Mouse (Mus musculus) CH12.LX (cell line): ENCODE results near the gene Babam1. TPM values are rescaled to one million over a fixed set of nuclear protein-coding genes. Genes with fewer than 3 reads are reported as not detected.

Experiments used
- DNase-seq: peaks from one replicate; pipeline ENCODE4 v3.0.0-alpha.2; 2013; ENCODE audit errors: extremely low read depth
- H3K27ac ChIP-seq: 2 replicates; pipeline ENCODE4 v1.5.1; 2012; ENCODE audit warnings: low read depth, mild to moderate bottlenecking, control low read depth, moderate library complexity; ENCODE audit not compliant: insufficient read depth
- H3K27me3 ChIP-seq: replicated peaks from 2 replicates; pipeline ENCODE3; 2012; ENCODE audit warnings: inconsistent platforms
- H3K36me3 ChIP-seq, 2 experiments: replicated peaks in 1 of 2; 2 replicates each; pipeline versions ENCODE3 to v1.6.1; 2012; ENCODE audit warnings: inconsistent platforms in 1 of 2, low read length in 1 of 2, mild to moderate bottlenecking in 1 of 2, mixed read lengths in 1 of 2, moderate library complexity in 1 of 2; ENCODE audit not compliant: control insufficient read depth in 1 of 2, insufficient read depth in 1 of 2
- H3K4me1 ChIP-seq, 2 experiments: 2 replicates each; pipeline ENCODE4 v1.6.1; 2012; ENCODE audit warnings: inconsistent platforms in 1 of 2, moderate library complexity in 1 of 2; ENCODE audit not compliant: insufficient read depth in 2 of 2, control insufficient read depth in 1 of 2
- H3K4me2 ChIP-seq: 2 replicates; pipeline ENCODE4 v1.6.1; 2012; ENCODE audit warnings: low read depth, mild to moderate bottlenecking, control low read depth; ENCODE audit not compliant: poor library complexity, insufficient read depth, severe bottlenecking
- H3K4me3 ChIP-seq, 3 experiments: fragments of 150-350 bp in 1 of 3; sonication (generic) in 1 of 3; replicated peaks in 1 of 3; 2 replicates each; pipeline versions ENCODE3 to v1.5.1; 2011 to 2012; ENCODE audit warnings: low read depth in 2 of 3, low read length in 2 of 3, mild to moderate bottlenecking in 2 of 3, moderate library complexity in 2 of 3, control low read depth in 1 of 3, improper control_type of control experiment in 1 of 3, inconsistent platforms in 1 of 3, mixed read lengths in 1 of 3; ENCODE audit not compliant: poor library complexity in 1 of 3
- H3K79me2 ChIP-seq: replicated peaks from 2 replicates; pipeline ENCODE4 v1.6.1; 2012; ENCODE audit warnings: mild to moderate bottlenecking, moderate library complexity; ENCODE audit not compliant: control insufficient read depth, poor library complexity, insufficient read depth, severe bottlenecking; ENCODE audit errors: extremely low read depth
- H3K9ac ChIP-seq: 2 replicates; pipeline ENCODE4 v1.6.1; 2012; ENCODE audit warnings: low read depth, mild to moderate bottlenecking, control low read depth, moderate library complexity; ENCODE audit not compliant: insufficient read depth
- H3K9me3 ChIP-seq: replicated peaks from 2 replicates; pipeline ENCODE3; 2012; ENCODE audit warnings: low read length, inconsistent platforms, mixed read lengths
- BHLHE40 ChIP-seq: IDR thresholded peaks from 2 replicates; pipeline ENCODE4 v1.6.1; 2011; ENCODE audit warnings: mild to moderate bottlenecking, low read depth, low read length, improper control_type of control experiment
- CHD1 ChIP-seq: IDR thresholded peaks from 2 replicates; pipeline ENCODE4 v1.6.1; 2012; ENCODE audit warnings: low read depth, low read length, improper control_type of control experiment, inconsistent platforms
- E2F4 ChIP-seq: IDR thresholded peaks from 2 replicates; pipeline ENCODE4 v1.6.1; 2011; ENCODE audit warnings: low read depth, low read length, improper control_type of control experiment; ENCODE audit not compliant: insufficient replicate concordance
- EP300 ChIP-seq: IDR thresholded peaks from 2 replicates; pipeline ENCODE4 v1.6.1; 2011; ENCODE audit warnings: low read length, improper control_type of control experiment
- ETS1 ChIP-seq: conservative IDR thresholded peaks from 2 replicates; pipeline ENCODE4 v1.6.1; 2012; ENCODE audit warnings: low read depth, mild to moderate bottlenecking, inconsistent platforms, low read length, improper control_type of control experiment, moderate library complexity
- HCFC1 ChIP-seq: IDR thresholded peaks from 2 replicates; pipeline ENCODE4 v1.6.1; 2012; ENCODE audit warnings: low read depth, mild to moderate bottlenecking, inconsistent platforms, low read length, improper control_type of control experiment
- IRF4 ChIP-seq: IDR thresholded peaks from 2 replicates; pipeline ENCODE4 v1.6.1; 2014; ENCODE audit warnings: low read depth, mild to moderate bottlenecking, inconsistent platforms, low read length, improper control_type of control experiment
- JUN ChIP-seq: IDR thresholded peaks from 2 replicates; pipeline ENCODE4 v1.6.1; 2011; ENCODE audit warnings: low read depth, mild to moderate bottlenecking, low read length, improper control_type of control experiment, moderate library complexity; ENCODE audit not compliant: insufficient read depth
- MAFK ChIP-seq: IDR thresholded peaks from 2 replicates; pipeline ENCODE4 v1.6.1; 2011; ENCODE audit warnings: low read length, improper control_type of control experiment; ENCODE audit not compliant: insufficient replicate concordance
- MEF2A ChIP-seq: IDR thresholded peaks from 2 replicates; pipeline ENCODE4 v1.6.1; 2014; ENCODE audit warnings: low read depth, mild to moderate bottlenecking, inconsistent platforms, low read length, improper control_type of control experiment, borderline replicate concordance
- MXI1 ChIP-seq: IDR thresholded peaks from 2 replicates; pipeline ENCODE4 v1.6.1; 2011; ENCODE audit warnings: mild to moderate bottlenecking, low read depth, low read length, improper control_type of control experiment
- MYC ChIP-seq: IDR thresholded peaks from 2 replicates; pipeline ENCODE4 v1.6.1; 2011; ENCODE audit warnings: low read depth, mild to moderate bottlenecking, improper control_type of control experiment, low read length
- NELFE ChIP-seq: IDR thresholded peaks from 2 replicates; pipeline ENCODE4 v1.6.1; 2011; ENCODE audit warnings: low read depth, low read length, improper control_type of control experiment
- NRF1 ChIP-seq: IDR thresholded peaks from 2 replicates; pipeline ENCODE4 v1.6.1; 2014; ENCODE audit warnings: low read depth, mild to moderate bottlenecking, inconsistent platforms, low read length, improper control_type of control experiment, moderate library complexity
- PAX5 ChIP-seq: IDR thresholded peaks from 2 replicates; pipeline ENCODE4 v1.6.1; 2012; ENCODE audit warnings: low read length, inconsistent platforms, mixed read lengths
- POLR2AphosphoS2 ChIP-seq: IDR thresholded peaks from 2 replicates; pipeline ENCODE4 v1.6.1; 2011; ENCODE audit warnings: low read depth, low read length, improper control_type of control experiment
- RCOR1 ChIP-seq: conservative IDR thresholded peaks from 2 replicates; pipeline ENCODE4 v1.6.1; 2012; ENCODE audit warnings: low read depth, mild to moderate bottlenecking, inconsistent platforms, low read length, improper control_type of control experiment
- SIN3A ChIP-seq: IDR thresholded peaks from 2 replicates; pipeline ENCODE4 v1.6.1; 2012; ENCODE audit warnings: low read length, improper control_type of control experiment, inconsistent platforms
- USF2 ChIP-seq: conservative IDR thresholded peaks from 2 replicates; pipeline ENCODE4 v1.6.1; 2011; ENCODE audit warnings: low read depth, low read length, improper control_type of control experiment
- ZC3H11A ChIP-seq: IDR thresholded peaks from 2 replicates; pipeline ENCODE4 v1.6.1; 2012; ENCODE audit warnings: low read depth, mild to moderate bottlenecking, inconsistent platforms, low read length, improper control_type of control experiment
- ZMIZ1 ChIP-seq: IDR thresholded peaks from 2 replicates; pipeline ENCODE4 v1.6.1; 2012; ENCODE audit warnings: low read depth, mild to moderate bottlenecking, inconsistent platforms, low read length, improper control_type of control experiment
- dilution Hi-C: fragments of 300-500 bp; cut with MboI; formaldehyde crosslinking; loops from 2 replicates; pipeline ENCODE4 v1.14.3; 2020; ENCODE audit warnings: low sequenced_read_pairs; ENCODE audit not compliant: extremely low pct_unique_long_range_greater_than_20kb, extremely low pct_ligation_motif_present
- in situ Hi-C: fragments of 300-500 bp; cut with MboI; formaldehyde crosslinking; loops from 3 replicates; pipeline ENCODE4 v1.14.3; 2019; ENCODE audit warnings: low sequenced_read_pairs, low pct_ligation_motif_present, low pct_unique_long_range_greater_than_20kb, mixed read lengths
- polyA plus RNA-seq: library from polyadenylated mRNA; unstranded; fragments of >175 nt; gene quantifications from 2 replicates; pipeline ENCODE4 v1.2.1, GENCODE M21; 2012; ENCODE audit warnings: low read depth; ENCODE audit not compliant: insufficient read length
- total RNA-seq, 2 experiments: library from RNA; depleted of rRNA; stranded (reverse); fragments of 300-350 nt in 1 of 2; fragments of >200 nt in 1 of 2; gene quantifications; 2 replicates each; pipeline ENCODE4 v1.2.3; 2012 to 2014

Gene Babam1
- total and polyA plus RNA-seq, 3 experiments = 56.7 to 137 (median 67.3) TPM

DNA sequence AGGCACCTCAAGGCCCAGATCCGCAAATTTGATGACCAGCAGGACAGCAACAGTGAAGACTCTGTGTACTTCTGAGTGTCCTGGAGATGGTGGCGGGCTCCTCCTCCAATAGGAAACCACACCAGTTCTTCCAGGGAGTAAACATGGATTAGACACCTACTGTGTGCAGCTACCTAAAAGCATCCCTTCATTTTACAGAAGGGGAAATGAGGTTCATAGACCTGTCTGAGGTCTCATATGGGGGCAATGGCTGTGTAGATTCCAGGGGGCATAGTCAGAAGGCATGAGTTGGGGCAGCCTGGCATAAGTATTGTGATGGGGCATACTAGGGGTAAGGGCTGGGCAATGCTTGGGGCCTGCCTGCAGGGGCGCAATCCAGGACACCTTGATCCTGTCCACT, 23.7 kb upstream of the Babam1 start:
- Histone ChIP-seq H3K4me2 (no peak overlapping the region), H3K79me2 (no peaks in the 10 kb centered on the region), H3K9me3 (peaks cover 9% of the 10 kb centered on the region), H3K4me3 (no peak overlapping the region), H3K27ac (no peak overlapping the region), H3K36me3 (peaks cover 32 to 76% of the 10 kb centered on the region in 2 experiments), H3K4me1 (peaks cover 15 to 44% of the 10 kb centered on the region in 2 experiments), H3K27me3 (no peaks in the 10 kb centered on the region), H3K9ac (no peak overlapping the region)
- DNase-seq = no peak
- in situ Hi-C loops = loop anchor here (5.0 kb wide), 1 partner anchor 34 kb away; the partner anchor contains the start of gene Ankle1
- dilution Hi-C loops = no loop called here
- no peak for TF ChIP-seq EP300
- no peak for TF ChIP-seq PAX5
- no peak for TF ChIP-seq NRF1
- no peak for TF ChIP-seq ETS1
- no peak for TF ChIP-seq MYC
- no peak for TF ChIP-seq BHLHE40
- no peak for TF ChIP-seq USF2
- no peak for TF ChIP-seq POLR2AphosphoS2
- no peak for TF ChIP-seq SIN3A
- no peak for TF ChIP-seq E2F4
- no peak for TF ChIP-seq ZC3H11A
- TF ChIP-seq MXI1 = no peak
- no peak for TF ChIP-seq MEF2A

DNA sequence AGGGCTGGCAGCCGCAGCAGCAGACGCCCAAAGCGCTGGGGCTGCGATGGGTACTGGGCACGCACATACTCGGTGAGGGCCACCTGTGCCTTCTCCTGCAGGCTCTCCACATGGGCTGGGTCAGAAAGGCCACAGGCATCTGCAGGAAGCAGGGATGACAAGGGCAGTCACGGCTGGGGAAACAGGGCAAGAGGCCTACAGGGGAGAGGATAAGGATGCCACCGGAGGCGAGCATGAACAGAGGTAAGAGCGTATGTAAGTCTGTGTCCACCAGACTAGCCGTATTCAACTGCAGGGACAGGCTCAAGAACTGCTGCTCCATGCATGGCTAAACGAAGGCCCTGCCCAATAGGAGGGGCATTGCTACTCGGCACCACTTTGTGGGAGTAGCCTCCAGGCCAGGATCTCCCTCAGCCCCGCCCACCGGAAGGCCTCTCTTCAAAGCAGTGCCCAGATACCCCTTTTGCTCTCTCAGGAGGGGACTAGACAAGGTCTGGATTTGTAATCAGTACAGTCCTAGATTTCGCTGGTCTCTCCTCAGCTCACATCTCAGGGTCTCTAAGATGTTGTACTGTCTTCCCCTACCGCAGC, 21.9 kb upstream of the Babam1 start:
- dilution Hi-C loops = no loop called here
- Histone ChIP-seq H3K79me2 (no peaks in the 10 kb centered on the region), H3K9me3 (peaks cover 9% of the 10 kb centered on the region), H3K36me3 (peaks cover 23 to 66% of the 10 kb centered on the region in 2 experiments), H3K27ac (no peak overlapping the region), H3K4me2 (no peak overlapping the region), H3K4me3 (no peak overlapping the region), H3K9ac (no peak overlapping the region), H3K4me1 (peaks cover 7 to 42% of the 10 kb centered on the region in 2 experiments), H3K27me3 (no peaks in the 10 kb centered on the region)
- TF ChIP-seq MAFK = no peak
- no peak for TF ChIP-seq MEF2A
- no peak for TF ChIP-seq ZMIZ1
- TF ChIP-seq RCOR1 = no peak
- TF ChIP-seq JUN = no peak
- TF ChIP-seq CHD1 = no peak
- no peak for TF ChIP-seq MXI1
- no peak for TF ChIP-seq HCFC1
- no peak for TF ChIP-seq EP300
- no peak for TF ChIP-seq IRF4
- TF ChIP-seq ZC3H11A = no peak
- no peak for TF ChIP-seq NELFE
- in situ Hi-C loops = loop anchor here (5.0 kb wide), 1 partner anchor 33 kb away; the partner anchor contains the start of gene Ankle1
- DNase-seq = no peak
